Mouse (Mus musculus): ENCODE results near the gene Pawr.

Gene Pawr

GRCm38 (mm10) chr10:108389178-108389926 is 57.4 kb downstream of the Pawr start:
- peak; percentile 23; the same call in 1 of the 2 replicates for TF ChIP-seq GATA4 (IDR thresholded peaks at IDR 0.05; ENCODE audit: insufficient replicate concordance, low read length)

GRCm38 (mm10) chr10:108389927-108390287 is 58.0 kb downstream of the Pawr start:
- no peak for TF ChIP-seq GATA4 (IDR thresholded peaks at IDR 0.05; ENCODE audit: insufficient replicate concordance, low read length)

GRCm38 (mm10) chr10:108391370-108391902 is 59.5 kb downstream of the Pawr start:
- TF ChIP-seq GATA4 (IDR thresholded peaks at IDR 0.05; ENCODE audit: insufficient replicate concordance, low read length): no peak

GRCm38 (mm10) chr10:108392151-108392550 is 60.2 kb downstream of the Pawr start:
- TF ChIP-seq GATA4 (IDR thresholded peaks at IDR 0.05; ENCODE audit: insufficient replicate concordance, low read length): no peak

- no peak for TF ChIP-seq GATA4 (IDR thresholded peaks at IDR 0.05; ENCODE audit: insufficient replicate concordance, low read length)
These were observed 62.4 kb downstream of the Pawr start for GRCm38 (mm10) chr10:108394306-108394705.

- TF ChIP-seq GATA4 (IDR thresholded peaks at IDR 0.05; ENCODE audit: insufficient replicate concordance, low read length): no peak
These were observed 63.3 kb downstream of the Pawr start for GRCm38 (mm10) chr10:108395229-108395628.

GRCm38 (mm10) chr10:108395647-108396046 is 63.7 kb downstream of the Pawr start:
- no peak for TF ChIP-seq GATA4 (IDR thresholded peaks at IDR 0.05; ENCODE audit: insufficient replicate concordance, low read length)

- no peak for TF ChIP-seq GATA4 (IDR thresholded peaks at IDR 0.05; ENCODE audit: insufficient replicate concordance, low read length)
These were observed 70.8 kb downstream of the Pawr start for GRCm38 (mm10) chr10:108402751-108403150.

- TF ChIP-seq GATA4 (IDR thresholded peaks at IDR 0.05; ENCODE audit: insufficient replicate concordance, low read length): no peak
These were observed 71.5 kb downstream of the Pawr start for GRCm38 (mm10) chr10:108403366-108403865.

GRCm38 (mm10) chr10:108404087-108404486 is 72.2 kb downstream of the Pawr start:
- no peak for TF ChIP-seq GATA4 (IDR thresholded peaks at IDR 0.05; ENCODE audit: insufficient replicate concordance, low read length)

- TF ChIP-seq GATA4 (IDR thresholded peaks at IDR 0.05; ENCODE audit: insufficient replicate concordance, low read length): no peak
These were observed 73.2 kb downstream of the Pawr start for GRCm38 (mm10) chr10:108405076-108405475.

- TF ChIP-seq GATA4 (IDR thresholded peaks at IDR 0.05; ENCODE audit: insufficient replicate concordance, low read length): no peak
These were observed 74.0 kb downstream of the Pawr start for GRCm38 (mm10) chr10:108405931-108406330.

GRCm38 (mm10) chr10:108406798-108407754 is 75.2 kb downstream of the Pawr start:
- no peak for TF ChIP-seq GATA4 (IDR thresholded peaks at IDR 0.05; ENCODE audit: insufficient replicate concordance, low read length)

GRCm38 (mm10) chr10:108408025-108408424 is 76.1 kb downstream of the Pawr start:
- TF ChIP-seq GATA4 (IDR thresholded peaks at IDR 0.05; ENCODE audit: insufficient replicate concordance, low read length): no peak

GRCm38 (mm10) chr10:108408437-108408836 is 76.5 kb downstream of the Pawr start:
- TF ChIP-seq GATA4 (IDR thresholded peaks at IDR 0.05; ENCODE audit: insufficient replicate concordance, low read length): no peak
